ENCODE assay signal across 9 mouse cellular contexts in genomic region chr14:55116425-55117200, GRCm38 (mm10). TPM values are rescaled to one million over a fixed set of nuclear protein-coding genes. Genes with fewer than 3 reads are reported as not detected.
DNase-seq lines count a peak whose midpoint lies in the region; ATAC-seq and TF ChIP-seq lines count a peak whose summit lies in the region.
"Had no signal": no experiment of that assay in that cellular context is flagged by ENCODE, and none has a peak within 500 bp of the region (broad histone marks: within the 10 kb centered on the region; RNA-seq: fewer than 3 reads in every experiment).

Jph4 (minus strand) TSS chr14:55116935.

- H3K27ac ChIP-seq in kidney, postnatal 0 days, result no peak within 1 kb of the TSS
- peak within 1 kb of the TSS; percentile 96 for H3K27ac ChIP-seq in hindbrain, embryonic 13.5 days
- H3K27ac ChIP-seq in limb, embryonic 14.5 days (replicated peaks; ENCODE audit: low read depth, low read length), result no peak within 1 kb of the TSS
- H3K27ac ChIP-seq: liver, embryonic 15.5 days had no signal

- H3K36me3 ChIP-seq in kidney, postnatal 0 days (ENCODE audit: insufficient read depth, low read length), result no peaks in the 10 kb centered on the region
- peaks cover 14% of the 10 kb centered on the region for H3K36me3 ChIP-seq in hindbrain, embryonic 13.5 days
- H3K36me3 ChIP-seq in limb, embryonic 14.5 days (ENCODE audit: control insufficient read depth, insufficient read depth, low read length), result no peaks in the 10 kb centered on the region; the same call in 1 of the 2 replicates
- H3K36me3 ChIP-seq: liver, embryonic 15.5 days had no signal

- peak within 1 kb of the TSS; percentile 99 for H3K4me2 ChIP-seq in kidney, postnatal 0 days (ENCODE audit: low read length)
- peak within 1 kb of the TSS; percentile 88 for H3K4me2 ChIP-seq in hindbrain, embryonic 13.5 days
- H3K4me2 ChIP-seq in limb, embryonic 14.5 days (replicated peaks; ENCODE audit: low read depth, low read length, severe bottlenecking), result peak within 1 kb of the TSS; percentile 99

- TF ChIP-seq CTCF in kidney, postnatal 0 days (IDR thresholded peaks at IDR 0.05; ENCODE audit: low read depth), result no peak

- H3K4me1 ChIP-seq in kidney, postnatal 0 days (replicated peaks; ENCODE audit: insufficient read depth, low read length), result peaks cover 13% of the 10 kb centered on the region; the same call in 1 of the 2 replicates
- peaks cover 53% of the 10 kb centered on the region for H3K4me1 ChIP-seq in hindbrain, embryonic 13.5 days (replicated peaks)
- peaks cover 10% of the 10 kb centered on the region; the same call in 1 of the 2 replicates for H3K4me1 ChIP-seq in limb, embryonic 14.5 days (ENCODE audit: control insufficient read depth, insufficient read depth, low read length)

- no peak for DNase-seq in kidney, postnatal 0 days (ENCODE audit: low spot score)
- DNase-seq in kidney, postnatal 14 days, result no peak
- peak; percentile 87 to 89 for DNase-seq in cerebellum, postnatal 10 days
- DNase-seq in limb, embryonic 14.5 days (ENCODE audit: low spot score), result no peak
- no peak for DNase-seq in ovary, postnatal 14 days (ENCODE audit: low spot score)
- no peak for DNase-seq in lung, postnatal 10 days
- no peak for DNase-seq in spleen, postnatal 36 days (ENCODE audit: low spot score in 2 of 2)

- TF ChIP-seq POLR2A in limb, embryonic 14.5 days (IDR thresholded peaks at IDR 0.05; ENCODE audit: borderline replicate concordance, extremely low read depth, insufficient read depth, insufficient read length), result no peak

- H3K27me3 ChIP-seq in kidney, postnatal 0 days (ENCODE audit: insufficient read depth, low read length), result peaks cover 20% of the 10 kb centered on the region
- H3K27me3 ChIP-seq in hindbrain, embryonic 13.5 days, result peaks cover 34% of the 10 kb centered on the region
- H3K27me3 ChIP-seq in limb, embryonic 14.5 days (ENCODE audit: control insufficient read depth, insufficient read depth, low read length), result peaks cover 39% of the 10 kb centered on the region

- 6% methylated on average over 21 of the region's 21 CpGs for WGBS in kidney, postnatal 0 days
- WGBS in hindbrain, embryonic 13.5 days, result 5% methylated on average over 21 of the region's 21 CpGs
- 3% methylated on average over 19 of the region's 21 CpGs for WGBS in limb, embryonic 14.5 days

- no peaks in the 10 kb centered on the region for H3K9me3 ChIP-seq in kidney, postnatal 0 days (replicated peaks; ENCODE audit: low read length)
- H3K9me3 ChIP-seq in hindbrain, embryonic 13.5 days, result no peaks in the 10 kb centered on the region
- H3K9me3 ChIP-seq in limb, embryonic 14.5 days (ENCODE audit: control insufficient read depth, low read length), result no peaks in the 10 kb centered on the region
- H3K9me3 ChIP-seq: liver, embryonic 15.5 days had no signal

- 0 out of 2 replicates have a peak within 1 kb of the TSS, but pooled peaks have one; percentile 50 for H3K9ac ChIP-seq in kidney, postnatal 0 days (ENCODE audit: low read depth, low read length)
- peak within 1 kb of the TSS; percentile 91 for H3K9ac ChIP-seq in hindbrain, embryonic 13.5 days
- H3K9ac ChIP-seq in limb, embryonic 14.5 days (ENCODE audit: low read depth, low read length, severe bottlenecking), result peak within 1 kb of the TSS; percentile 66; the same call in 1 of the 2 replicates
- H3K9ac ChIP-seq: liver, embryonic 15.5 days had no signal

- H3K4me3 ChIP-seq in kidney, postnatal 0 days (replicated peaks; ENCODE audit: low read depth, low read length), result peak within 1 kb of the TSS; percentile 54
- H3K4me3 ChIP-seq in hindbrain, embryonic 13.5 days, result peak within 1 kb of the TSS; percentile 86
- H3K4me3 ChIP-seq in limb, embryonic 14.5 days (replicated peaks; ENCODE audit: low read length), result peak within 1 kb of the TSS; percentile 64

- ATAC-seq in kidney, postnatal 0 days (replicated peaks; ENCODE audit: low FRiP score, low read depth), result no peak
- ATAC-seq in hindbrain, embryonic 13.5 days (ENCODE audit: low FRiP score), result peak; percentile 63
- peak; percentile 14; the same call in 1 of the 2 replicates for ATAC-seq in limb, embryonic 14.5 days (ENCODE audit: low FRiP score, low read depth)

RNA-seq across cellular contexts. Expression of gene Jph4, which starts in this region (rescaled TPM):
- 0.30 and 0.34 TPM in 2 replicates for polyA plus RNA-seq in kidney, postnatal 0 days (2015; fragmentation: Nextera tagmentation; extraction: Ambion mirVana)
- 22.2 and 22.6 TPM in 2 replicates for polyA plus RNA-seq in hindbrain, embryonic 13.5 days (2015; fragmentation: Nextera tagmentation; extraction: Ambion mirVana)
- 10.4 and 11.2 TPM in 2 replicates for polyA plus RNA-seq in limb, embryonic 14.5 days (2012; rRNA removed)
- polyA plus RNA-seq in limb, embryonic 14.5 days (2014; fragmentation: Nextera tagmentation; extraction: Ambion mirVana), result 2.5 and 3.0 TPM in 2 replicates

Comparison
In these comparisons a context has a peak if more than half of its experiments do, and no peak if none do; other contexts are left out.
1. DNase-seq: peak in cerebellum, postnatal 10 days (2 of 2); none in kidney, postnatal 0 days (single experiment), kidney, postnatal 14 days (single experiment), limb, embryonic 14.5 days (single experiment), ovary, postnatal 14 days (single experiment), lung, postnatal 10 days (single experiment) and spleen, postnatal 36 days (0 of 2).
2. Peak in every context shown above with its lines, with median percentiles within 50 percentile points of each other: H3K4me2 ChIP-seq, H3K4me3 ChIP-seq and H3K9ac ChIP-seq.